ENCODE assay signal across 12 mouse cellular contexts in genomic region chr15:84685417-84685816, GRCm38 (mm10). TPM values are rescaled to one million over a fixed set of nuclear protein-coding genes. Genes with fewer than 3 reads are reported as not detected.
DNase-seq lines count a peak whose midpoint lies in the region; ATAC-seq and TF ChIP-seq lines count a peak whose summit lies in the region.
"Had no signal": no experiment of that assay in that cellular context is flagged by ENCODE, and none has a peak within 500 bp of the region (broad histone marks: within the 10 kb centered on the region; RNA-seq: fewer than 3 reads in every experiment).

No protein-coding gene starts in this region.

- TF ChIP-seq CTCF in heart, postnatal 0 days (IDR thresholded peaks at IDR 0.05; ENCODE audit: low read depth), result no peak

- intact Hi-C loops in left cerebral cortex, postnatal 10 days (cut with DNase I), result no loop called here

- no peak overlapping the region for H3K4me2 ChIP-seq in heart, postnatal 0 days (ENCODE audit: low read depth, low read length)
- H3K4me2 ChIP-seq in heart, embryonic 12.5 days, result no peak overlapping the region
- H3K4me2 ChIP-seq: forebrain, embryonic 15.5 days; neural tube, embryonic 12.5 days had no signal

- no peaks in the 10 kb centered on the region for H3K9me3 ChIP-seq in heart, postnatal 0 days (replicated peaks; ENCODE audit: control insufficient read depth, low read length)
- no peaks in the 10 kb centered on the region for H3K9me3 ChIP-seq in heart, embryonic 12.5 days (replicated peaks)
- H3K9me3 ChIP-seq: forebrain, embryonic 15.5 days; neural tube, embryonic 12.5 days had no signal

- H3K36me3 ChIP-seq in heart, postnatal 0 days (replicated peaks; ENCODE audit: control insufficient read depth, insufficient read depth, low read length), result 0 out of 2 replicates have a peak, but pooled peaks cover under 1% of the 10 kb centered on the region
- H3K36me3 ChIP-seq in heart, embryonic 12.5 days, result peaks cover 23% of the 10 kb centered on the region
- H3K36me3 ChIP-seq: forebrain, embryonic 15.5 days had no signal

- no peak overlapping the region for H3K9ac ChIP-seq in heart, postnatal 0 days (replicated peaks; ENCODE audit: low read depth, low read length)
- H3K9ac ChIP-seq in heart, embryonic 12.5 days, result no peak overlapping the region
- H3K9ac ChIP-seq: forebrain, embryonic 15.5 days; neural tube, embryonic 12.5 days had no signal

- H3K27me3 ChIP-seq in heart, postnatal 0 days (ENCODE audit: control insufficient read depth, insufficient read depth, low read length), result no peaks in the 10 kb centered on the region
- H3K27me3 ChIP-seq in heart, embryonic 12.5 days (replicated peaks), result no peaks in the 10 kb centered on the region

- H3K4me3 ChIP-seq in heart, postnatal 0 days (ENCODE audit: low read depth, low read length), result no peak overlapping the region
- no peak overlapping the region for H3K4me3 ChIP-seq in heart, embryonic 12.5 days
- H3K4me3 ChIP-seq: forebrain, embryonic 15.5 days; heart, adult 2 months; layer of hippocampus, adult 2 months; neural tube, embryonic 12.5 days had no signal

- peaks cover 2% of the 10 kb centered on the region for H3K4me1 ChIP-seq in heart, postnatal 0 days (ENCODE audit: control insufficient read depth, insufficient read depth)
- peaks cover 55% of the 10 kb centered on the region for H3K4me1 ChIP-seq in heart, embryonic 12.5 days (replicated peaks)

- TF ChIP-seq EP300 in heart, postnatal 0 days (IDR thresholded peaks at IDR 0.05; ENCODE audit: low read depth), result no peak

- ATAC-seq in heart, postnatal 0 days (ENCODE audit: insufficient read depth, low read depth), result no peak
- ATAC-seq in heart, embryonic 12.5 days (ENCODE audit: insufficient number of reproducible peaks, low FRiP score), result no peak
- ATAC-seq in monocyte, adult 5-6 weeks (replicated peaks; ENCODE audit: insufficient number of reproducible peaks, low FRiP score, low TSS enrichment, poor library complexity, severe bottlenecking), result peak; percentile 74
- ATAC-seq in inflammation-experienced regulatory T-cells, adult 6 months, result no peak
- ATAC-seq: forebrain, embryonic 15.5 days had no signal

- WGBS in heart, postnatal 0 days, result 44% methylated on average over 3 of the region's 3 CpGs
- 38% methylated on average over 3 of the region's 3 CpGs for WGBS in heart, embryonic 12.5 days

- 0 out of 2 replicates have a peak overlapping the region, but pooled peaks have one; percentile 0 for H3K27ac ChIP-seq in heart, postnatal 0 days (ENCODE audit: low read depth)
- no peak overlapping the region for H3K27ac ChIP-seq in heart, embryonic 12.5 days (ENCODE audit: poor library complexity, severe bottlenecking)
- H3K27ac ChIP-seq: forebrain, embryonic 15.5 days; heart, adult 2 months; layer of hippocampus, adult 2 months; neural tube, embryonic 12.5 days had no signal

- no peak for DNase-seq in heart, postnatal 0 days (ENCODE audit: low spot score)
- peak; percentile 16 for DNase-seq in thymus, postnatal 25 days
- DNase-seq in thymus, postnatal 10 days (ENCODE audit: low spot score in 2 of 2), result no peak
- no peak for DNase-seq in cerebellum, postnatal 10 days
- DNase-seq in left cerebral cortex, postnatal 10 days (ENCODE audit: extremely low spot score in 1 of 2, low spot score in 2 of 2), result no peak

RNA-seq across cellular contexts. Expression of gene Prr5, which starts 16.0 kb away (rescaled TPM):
- 7.3 and 14.8 TPM in 2 replicates for total RNA-seq in heart, postnatal 0 days (2014; rRNA removed; ENCODE audit: low replicate concordance)
- 5.6 and 6.5 TPM in 2 replicates for polyA plus RNA-seq in heart, postnatal 0 days (2015; fragmentation: Nextera tagmentation; extraction: Ambion mirVana)
- 23.1 and 25.5 TPM in 2 replicates for polyA plus RNA-seq in heart, embryonic 12.5 days (2016; fragmentation: Nextera tagmentation; extraction: Ambion mirVana)
- total RNA-seq in monocyte, adult 5-6 weeks (2017), result 2.6 to 9.9 TPM (median 3.7 TPM) in 3 replicates
- total RNA-seq in left cerebral cortex, postnatal 10 days (2021), result 10 to 100 TPM; 11.4 to 16.3 TPM
- 1 to 10 TPM in 1 of 3 experiments, not detected in 2; 1.5 TPM for polyA plus RNA-seq in inflammation-experienced regulatory T-cells, adult 6 months (2017; shearing (Covaris generic))

RNA-seq across cellular contexts. Expression of gene Arhgap8, which starts 34.4 kb away (rescaled TPM):
- total RNA-seq in heart, postnatal 0 days (2014; rRNA removed; ENCODE audit: low replicate concordance), result 3.7 TPM in 1 of 2 replicates, not detected in the other
- 1.2 and 1.3 TPM in 2 replicates for polyA plus RNA-seq in heart, postnatal 0 days (2015; fragmentation: Nextera tagmentation; extraction: Ambion mirVana)
- 3.4 and 4.0 TPM in 2 replicates for polyA plus RNA-seq in heart, embryonic 12.5 days (2016; fragmentation: Nextera tagmentation; extraction: Ambion mirVana)
- not detected in 3 replicates for total RNA-seq in monocyte, adult 5-6 weeks (2017)
- total RNA-seq in left cerebral cortex, postnatal 10 days (2021), result under 1 TPM; 0.30 to 0.60 TPM
- under 1 TPM in 1 of 3 experiments, not detected in 2; 0.24 TPM for polyA plus RNA-seq in inflammation-experienced regulatory T-cells, adult 6 months (2017; shearing (Covaris generic))
